Mouse (Mus musculus): Measurements from ENCODE around the gene Mphosph9. TPM values are rescaled to one million over a fixed set of nuclear protein-coding genes. Genes with fewer than 3 reads are reported as not detected.
A peak's percentile ranks its signal among the peaks of the same experiment; 100 is the strongest.

The Mphosph9 gene
- polyA plus RNA-seq, 1 experiment from 2014 or later = 4.9 TPM

GRCm38 (mm10) chr5:124247986-124248626 is 79.7 kb downstream of the Mphosph9 start:
- H3K4me2 ChIP-seq = peak overlapping the region; percentile 91
- H3K4me3 ChIP-seq (replicated peaks) = peak overlapping the region; percentile 71
- H3K4me1 ChIP-seq (replicated peaks) = peaks cover 46% of the 10 kb centered on the region
- peak overlapping the region; percentile 66; the same call in 1 of the 2 replicates for H3K9ac ChIP-seq
- peaks cover 3% of the 10 kb centered on the region; the same call in 1 of the 2 replicates for H3K27me3 ChIP-seq
- 27% methylated on average over 9 of the region's 9 CpGs for WGBS (ENCODE audit: insufficient replicate concordance)
- peak; percentile 47 for ATAC-seq (ENCODE audit: insufficient read depth)
- H3K9me3 ChIP-seq (replicated peaks) = no peaks in the 10 kb centered on the region
- peaks cover 23% of the 10 kb centered on the region for H3K36me3 ChIP-seq (replicated peaks)
- H3K27ac ChIP-seq (replicated peaks) = peak overlapping the region; percentile 80

- H3K36me3 ChIP-seq (replicated peaks) = peaks cover 23% of the 10 kb centered on the region
- 36% methylated on average over 7 of the region's 7 CpGs for WGBS (ENCODE audit: insufficient replicate concordance)
- H3K27me3 ChIP-seq = peaks cover 3% of the 10 kb centered on the region; the same call in 1 of the 2 replicates
- no peak overlapping the region for H3K4me3 ChIP-seq (replicated peaks)
- H3K9me3 ChIP-seq (replicated peaks) = no peaks in the 10 kb centered on the region
- peak overlapping the region; percentile 80; the same call in 1 of the 2 replicates for H3K27ac ChIP-seq (replicated peaks)
- peak overlapping the region; percentile 91 for H3K4me2 ChIP-seq
- H3K4me1 ChIP-seq (replicated peaks) = peaks cover 54% of the 10 kb centered on the region
- ATAC-seq (ENCODE audit: insufficient read depth) = no peak
- no peak overlapping the region for H3K9ac ChIP-seq
These were observed 80.5 kb downstream of the Mphosph9 start for GRCm38 (mm10) chr5:124247296-124247695.

- Histone ChIP-seq H3K9me3 (replicated peaks) (no peaks in the 10 kb centered on the region), H3K4me3 (replicated peaks) (no peak overlapping the region), H3K36me3 (replicated peaks) (peaks cover 23% of the 10 kb centered on the region), H3K27me3 (peaks cover under 1% of the 10 kb centered on the region; the same call in 1 of the 2 replicates), H3K27ac (replicated peaks) (no peak overlapping the region), H3K9ac (no peak overlapping the region), H3K4me2 (no peak overlapping the region), H3K4me1 (replicated peaks) (peaks cover 61% of the 10 kb centered on the region)
- ATAC-seq (ENCODE audit: insufficient read depth) = no peak
- WGBS (ENCODE audit: insufficient replicate concordance) = 79% methylated on average over 7 of the region's 7 CpGs
These were observed 82.9 kb downstream of the Mphosph9 start for GRCm38 (mm10) chr5:124244885-124245284.

- 82% methylated on average over 8 of the region's 8 CpGs for WGBS (ENCODE audit: insufficient replicate concordance)
- Histone ChIP-seq H3K4me1 (replicated peaks) (peaks cover 59% of the 10 kb centered on the region), H3K9ac (no peak overlapping the region), H3K9me3 (replicated peaks) (no peaks in the 10 kb centered on the region), H3K27me3 (no peaks in the 10 kb centered on the region; the same call in 1 of the 2 replicates), H3K4me3 (replicated peaks) (no peak overlapping the region), H3K36me3 (replicated peaks) (peaks cover 23% of the 10 kb centered on the region), H3K4me2 (no peak overlapping the region), H3K27ac (replicated peaks) (no peak overlapping the region)
- no peak for ATAC-seq (ENCODE audit: insufficient read depth)
These were observed 83.3 kb downstream of the Mphosph9 start for GRCm38 (mm10) chr5:124244449-124244848.

DNA sequence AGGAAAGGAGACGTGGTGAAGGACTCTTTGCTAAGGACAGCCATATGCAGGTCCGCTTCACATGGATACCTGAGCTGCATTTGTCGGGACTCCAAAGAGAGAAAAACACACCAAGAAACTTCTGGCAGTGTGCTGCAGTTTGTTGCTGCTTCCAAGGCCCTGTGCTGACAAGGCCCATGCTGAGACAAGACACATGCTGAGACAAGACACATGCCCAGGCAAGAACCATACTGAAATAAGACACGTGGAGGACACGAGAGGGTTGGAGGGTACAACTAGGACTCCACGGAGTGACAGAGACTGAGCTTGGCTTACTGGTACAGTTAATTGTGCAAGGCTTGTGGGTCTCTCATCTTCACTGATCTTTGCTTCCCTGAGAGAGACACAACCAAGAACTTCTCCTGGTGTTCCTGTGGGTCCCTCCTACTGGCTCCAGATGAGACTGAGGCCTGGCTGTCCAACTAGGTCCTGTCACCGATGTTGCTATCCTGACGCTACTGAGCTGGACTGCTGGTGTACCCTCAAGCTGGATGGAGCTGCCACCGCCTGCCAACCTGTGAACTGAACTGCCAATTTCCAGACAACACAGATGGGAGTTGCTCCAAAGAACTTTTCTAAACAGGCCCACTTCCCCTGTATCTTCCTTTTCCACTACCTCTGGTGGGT is 84.4 kb downstream of the Mphosph9 start:
- H3K9me3 ChIP-seq (replicated peaks) = no peaks in the 10 kb centered on the region
- no peak overlapping the region for H3K9ac ChIP-seq
- H3K27me3 ChIP-seq = no peaks in the 10 kb centered on the region
- H3K36me3 ChIP-seq (replicated peaks) = peaks cover 23% of the 10 kb centered on the region
- 79% methylated on average over 9 of the region's 9 CpGs for WGBS (ENCODE audit: insufficient replicate concordance)
- no peak overlapping the region for H3K4me2 ChIP-seq
- H3K4me3 ChIP-seq (replicated peaks) = no peak overlapping the region
- ATAC-seq (ENCODE audit: insufficient read depth) = no peak
- no peak overlapping the region for H3K27ac ChIP-seq (replicated peaks)
- H3K4me1 ChIP-seq (replicated peaks) = peaks cover 49% of the 10 kb centered on the region

DNA sequence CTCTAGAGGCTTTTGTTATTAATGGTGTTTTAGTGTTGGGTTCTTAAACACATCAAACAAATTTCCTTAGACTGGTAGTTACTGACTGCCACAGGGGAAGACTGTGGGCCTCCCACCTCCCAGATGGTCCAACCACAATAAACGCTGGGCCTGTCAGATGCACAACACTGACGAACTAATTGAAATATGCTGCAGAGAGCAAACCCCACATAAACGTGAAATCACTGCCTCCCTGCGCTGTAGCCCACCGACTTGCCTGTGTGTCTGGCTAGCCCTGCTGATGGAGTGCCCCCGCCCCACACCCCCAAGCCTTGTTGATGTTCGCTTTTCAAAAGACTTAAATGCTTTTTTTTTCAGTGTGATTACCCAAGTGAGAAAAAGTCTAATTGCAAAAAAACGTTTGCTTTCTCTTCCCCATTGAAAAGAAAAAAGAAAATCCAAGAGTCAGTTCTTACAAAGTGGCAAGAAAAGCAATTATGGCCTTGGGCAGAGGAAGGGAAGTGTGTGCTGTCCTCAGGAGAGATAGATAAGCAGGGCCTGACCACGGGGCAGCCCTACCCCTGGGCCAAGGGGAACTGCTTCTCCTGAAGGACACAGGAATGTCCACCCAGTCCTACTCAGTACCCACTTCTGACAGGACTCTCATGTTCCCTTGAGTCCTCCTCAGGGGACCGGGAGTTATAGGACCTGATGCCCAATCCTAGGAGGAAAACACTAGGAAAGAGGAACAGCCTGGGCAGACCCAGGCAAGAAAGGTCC is 85.9 kb downstream of the Mphosph9 start:
- H3K36me3 ChIP-seq (replicated peaks) = peaks cover 23% of the 10 kb centered on the region
- H3K4me3 ChIP-seq (replicated peaks) = no peak overlapping the region
- 40% methylated on average over 10 of the region's 10 CpGs for WGBS (ENCODE audit: insufficient replicate concordance)
- no peak overlapping the region for H3K27ac ChIP-seq (replicated peaks)
- no peak overlapping the region for H3K4me2 ChIP-seq
- ATAC-seq (ENCODE audit: insufficient read depth) = no peak
- H3K4me1 ChIP-seq (replicated peaks) = peaks cover 39% of the 10 kb centered on the region
- H3K9ac ChIP-seq = no peak overlapping the region
- no peaks in the 10 kb centered on the region for H3K9me3 ChIP-seq (replicated peaks)
- no peaks in the 10 kb centered on the region for H3K27me3 ChIP-seq

GRCm38 (mm10) chr5:124240841-124241685 is 86.7 kb downstream of the Mphosph9 start:
- no peak for ATAC-seq (ENCODE audit: insufficient read depth)
- no peak overlapping the region for H3K4me3 ChIP-seq (replicated peaks)
- H3K9ac ChIP-seq = no peak overlapping the region
- H3K27ac ChIP-seq (replicated peaks) = no peak overlapping the region
- H3K27me3 ChIP-seq = no peaks in the 10 kb centered on the region
- peaks cover 17% of the 10 kb centered on the region for H3K36me3 ChIP-seq (replicated peaks)
- no peak overlapping the region for H3K4me2 ChIP-seq
- no peaks in the 10 kb centered on the region for H3K9me3 ChIP-seq (replicated peaks)
- 61% methylated on average over 22 of the region's 22 CpGs for WGBS (ENCODE audit: insufficient replicate concordance)
- peaks cover 42% of the 10 kb centered on the region for H3K4me1 ChIP-seq (replicated peaks)

GRCm38 (mm10) chr5:124236180-124236579 is 91.6 kb downstream of the Mphosph9 start:
- ATAC-seq (ENCODE audit: insufficient read depth) = peak; percentile 40; the same call in 1 of the 2 replicates

GRCm38 (mm10) chr5:124234778-124235177 is 93.0 kb downstream of the Mphosph9 start:
- Histone ChIP-seq H3K9ac (no peak overlapping the region), H3K4me2 (no peak overlapping the region), H3K4me1 (replicated peaks) (peaks cover 55% of the 10 kb centered on the region), H3K27ac (replicated peaks) (peak overlapping the region; percentile 82), H3K4me3 (replicated peaks) (no peak overlapping the region), H3K9me3 (replicated peaks) (no peaks in the 10 kb centered on the region), H3K36me3 (replicated peaks) (no peaks in the 10 kb centered on the region), H3K27me3 (no peaks in the 10 kb centered on the region)
- 82% methylated on average over 6 of the region's 6 CpGs for WGBS (ENCODE audit: insufficient replicate concordance)
- ATAC-seq (ENCODE audit: insufficient read depth) = no peak

More at GRCm38 (mm10) chr5:124236180-124236579, 91.6 kb downstream of the Mphosph9 start:
- H3K4me3 ChIP-seq (replicated peaks) = no peak overlapping the region
- H3K4me2 ChIP-seq = no peak overlapping the region
- no peaks in the 10 kb centered on the region for H3K27me3 ChIP-seq
- 61% methylated on average over 4 of the region's 4 CpGs for WGBS (ENCODE audit: insufficient replicate concordance)
- peak overlapping the region; percentile 72 for H3K27ac ChIP-seq (replicated peaks)
- H3K9me3 ChIP-seq (replicated peaks) = no peaks in the 10 kb centered on the region
- no peaks in the 10 kb centered on the region for H3K36me3 ChIP-seq (replicated peaks)
- no peak overlapping the region for H3K9ac ChIP-seq
- peaks cover 55% of the 10 kb centered on the region for H3K4me1 ChIP-seq (replicated peaks)

DNA sequence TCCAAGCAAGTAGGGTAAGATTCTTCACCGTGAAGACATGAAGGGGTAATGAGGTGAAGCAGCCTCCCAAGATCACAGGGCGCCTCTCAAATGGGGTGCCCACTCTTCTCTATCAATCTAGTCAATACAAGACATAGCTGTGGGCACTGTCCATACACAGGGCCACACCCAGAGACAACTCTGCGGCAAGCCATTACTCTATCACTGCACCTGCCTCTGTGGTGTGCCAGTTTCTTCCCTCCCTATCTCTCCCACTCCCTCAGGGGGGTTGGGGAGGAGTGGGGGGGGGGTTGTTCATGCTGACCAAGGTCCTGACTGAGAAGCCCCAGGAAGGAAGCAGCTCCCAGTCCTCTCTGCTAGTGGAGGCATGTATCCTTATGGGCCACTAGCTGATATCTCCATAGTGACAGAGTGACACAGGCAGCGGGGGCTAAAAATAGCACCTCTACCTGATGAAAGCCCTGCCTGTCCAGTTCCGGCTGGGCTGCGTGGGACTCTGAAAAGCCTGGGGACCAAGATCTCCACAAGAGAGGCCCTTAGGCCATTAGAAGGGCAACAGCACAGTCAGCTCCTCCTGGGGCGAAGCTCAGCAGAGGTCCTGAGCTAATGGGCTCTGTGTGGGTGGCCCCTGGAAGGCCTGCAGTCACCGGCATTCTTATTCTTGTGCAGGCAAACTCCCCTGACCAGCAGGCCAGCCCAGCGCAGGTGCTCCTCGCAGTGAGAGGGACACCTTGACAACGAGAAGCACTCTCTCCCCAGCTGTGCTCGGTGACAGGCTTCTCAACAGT is 93.7 kb downstream of the Mphosph9 start:
- Histone ChIP-seq H3K36me3 (replicated peaks) (no peaks in the 10 kb centered on the region), H3K4me3 (replicated peaks) (no peak overlapping the region), H3K4me1 (replicated peaks) (peaks cover 55% of the 10 kb centered on the region), H3K4me2 (no peak overlapping the region), H3K27me3 (no peaks in the 10 kb centered on the region), H3K9me3 (replicated peaks) (no peaks in the 10 kb centered on the region), H3K27ac (replicated peaks) (peak overlapping the region; percentile 82), H3K9ac (no peak overlapping the region)
- no peak for ATAC-seq (ENCODE audit: insufficient read depth)
- 54% methylated on average over 12 of the region's 12 CpGs for WGBS (ENCODE audit: insufficient replicate concordance)
